ENCODE assay signal across 9 mouse cellular contexts in the genomic region with DNA sequence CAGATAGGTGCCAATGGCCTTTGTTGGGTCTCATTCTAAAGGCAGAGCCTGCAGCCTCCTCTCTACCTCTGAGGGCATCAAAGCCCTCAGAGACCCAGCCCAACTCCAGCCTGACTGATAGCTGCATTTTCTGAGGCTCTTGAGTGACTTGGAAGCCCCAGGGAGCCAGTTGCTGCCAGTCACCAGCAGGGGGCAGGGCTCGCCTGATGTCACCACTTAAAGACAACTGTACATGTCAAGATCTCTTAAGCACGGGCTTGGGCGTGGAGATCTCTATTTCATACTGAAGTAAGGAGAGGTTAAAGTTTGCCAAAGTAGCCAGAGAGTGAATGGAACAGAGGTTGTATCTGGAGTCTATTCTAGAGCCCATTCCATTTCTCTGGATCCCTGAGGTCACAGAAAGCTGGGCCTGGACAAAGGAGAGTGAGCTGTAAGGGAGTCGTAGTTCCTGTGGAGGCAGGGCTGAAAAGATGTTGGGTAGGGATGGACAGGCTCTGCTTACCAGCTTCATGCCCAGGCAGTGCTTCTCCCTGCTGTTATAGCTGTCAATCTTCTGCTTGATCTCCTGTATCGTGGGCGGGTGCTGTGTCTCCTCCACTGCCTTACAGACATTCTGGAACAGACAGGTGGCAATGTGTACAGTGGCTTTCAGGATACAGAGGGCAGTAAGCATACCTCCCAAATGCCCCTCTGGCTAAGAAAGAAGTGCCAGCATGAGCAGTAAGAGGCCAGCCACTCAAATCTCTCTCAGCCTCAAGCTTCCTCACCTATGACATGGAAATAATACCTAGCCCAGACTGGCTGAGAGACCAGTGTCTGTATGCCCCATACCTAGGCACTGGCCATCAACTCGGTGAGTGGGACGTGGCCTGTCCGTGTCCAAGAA. TPM values are rescaled to one million over a fixed set of nuclear protein-coding genes. Genes with fewer than 3 reads are reported as not detected.
DNase-seq lines count a peak whose midpoint lies in the region; ATAC-seq lines count a peak whose summit lies in the region.
"Had no signal": no experiment of that assay in that cellular context is flagged by ENCODE, and none has a peak within 500 bp of the region (broad histone marks: within the 10 kb centered on the region; RNA-seq: fewer than 3 reads in every experiment).

No protein-coding gene starts in this region.

- peaks cover 33% of the 10 kb centered on the region for H3K36me3 ChIP-seq in forebrain, embryonic 14.5 days (ENCODE audit: control insufficient read depth, insufficient read depth, low read length)
- no peaks in the 10 kb centered on the region for H3K36me3 ChIP-seq in hindbrain, embryonic 11.5 days (ENCODE audit: control insufficient read depth, insufficient read depth, low read length)

- no peaks in the 10 kb centered on the region for H3K27me3 ChIP-seq in forebrain, embryonic 14.5 days (replicated peaks; ENCODE audit: control insufficient read depth, insufficient read depth, low read length)
- H3K27me3 ChIP-seq in hindbrain, embryonic 11.5 days (ENCODE audit: control insufficient read depth, insufficient read depth, low read length): no peaks in the 10 kb centered on the region
- H3K27me3 ChIP-seq: liver, embryonic 15.5 days had no signal

- 69% methylated on average over 9 of the region's 9 CpGs for WGBS in forebrain, embryonic 14.5 days
- WGBS in hindbrain, embryonic 11.5 days: 68% methylated on average over 9 of the region's 9 CpGs

- no peak overlapping the region for H3K4me2 ChIP-seq in forebrain, embryonic 14.5 days (ENCODE audit: low read length)
- no peak overlapping the region for H3K4me2 ChIP-seq in hindbrain, embryonic 11.5 days (replicated peaks; ENCODE audit: low read depth, low read length)
- H3K4me2 ChIP-seq: liver, embryonic 15.5 days had no signal

- no peak overlapping the region for H3K9ac ChIP-seq in forebrain, embryonic 14.5 days (ENCODE audit: low read length)
- H3K9ac ChIP-seq in hindbrain, embryonic 11.5 days (ENCODE audit: low read depth, low read length): no peak overlapping the region
- H3K9ac ChIP-seq: liver, embryonic 15.5 days had no signal

- H3K27ac ChIP-seq in forebrain, embryonic 14.5 days (ENCODE audit: low read depth, low read length): no peak overlapping the region
- H3K27ac ChIP-seq in hindbrain, embryonic 11.5 days (ENCODE audit: low read depth, low read length): no peak overlapping the region
- H3K27ac ChIP-seq: liver, embryonic 15.5 days had no signal

- peak; percentile 67 for ATAC-seq in cerebellum, adult (ENCODE audit: insufficient number of reproducible peaks, low FRiP score, low TSS enrichment)
- peak; percentile 70 for ATAC-seq in forebrain, embryonic 14.5 days
- ATAC-seq in hindbrain, embryonic 11.5 days (ENCODE audit: low FRiP score): peak; percentile 36; the same call in 1 of the 2 replicates

- DNase-seq in MEL-GATA-1-ER (ENCODE audit: extremely low read depth, low read depth): peak; percentile 53
- peak; percentile 84 for DNase-seq in forebrain, embryonic 14.5 days (ENCODE audit: low spot score)
- DNase-seq in hindbrain, embryonic 11.5 days (ENCODE audit: low spot score): peak; percentile 83
- DNase-seq in layer of hippocampus, postnatal 10 days (ENCODE audit: low spot score in 2 of 2): peak; percentile 85 to 87
- peak; percentile 85 for DNase-seq in lung, postnatal 25 days (ENCODE audit: low spot score)
- DNase-seq in retina, postnatal 1 day: peak; percentile 80
- peak; percentile 93 for DNase-seq in thymus, postnatal 4 days

- H3K4me3 ChIP-seq in forebrain, embryonic 14.5 days (ENCODE audit: low read depth, low read length): no peak overlapping the region
- H3K4me3 ChIP-seq in hindbrain, embryonic 11.5 days (ENCODE audit: low read depth, low read length): no peak overlapping the region
- H3K4me3 ChIP-seq: liver, embryonic 15.5 days had no signal

- no peaks in the 10 kb centered on the region for H3K4me1 ChIP-seq in forebrain, embryonic 14.5 days (ENCODE audit: control insufficient read depth, insufficient read depth, low read length)
- H3K4me1 ChIP-seq in hindbrain, embryonic 11.5 days (replicated peaks; ENCODE audit: control insufficient read depth, insufficient read depth, low read length): no peaks in the 10 kb centered on the region

- H3K9me3 ChIP-seq in forebrain, embryonic 14.5 days (replicated peaks; ENCODE audit: control insufficient read depth, low read length): no peaks in the 10 kb centered on the region
- H3K9me3 ChIP-seq in hindbrain, embryonic 11.5 days (ENCODE audit: control insufficient read depth, low read length): no peaks in the 10 kb centered on the region
- H3K9me3 ChIP-seq: liver, embryonic 15.5 days had no signal

RNA-seq across cellular contexts. Expression of gene Eif2d, which starts 28.9 kb away (rescaled TPM):
- polyA plus RNA-seq in forebrain, embryonic 14.5 days (2014; fragmentation: Nextera tagmentation; extraction: Ambion mirVana): 61.5 and 66.1 TPM in 2 replicates
- polyA plus RNA-seq in hindbrain, embryonic 11.5 days (2014; fragmentation: Nextera tagmentation; extraction: Ambion mirVana): 53.3 and 54.4 TPM in 2 replicates
- total RNA-seq in layer of hippocampus, postnatal 10 days (2021): 10 to 100 TPM; 37.7 to 39.7 TPM

RNA-seq across cellular contexts. Expression of gene Dyrk3, which starts 43.7 kb away (rescaled TPM):
- 19.2 and 19.4 TPM in 2 replicates for polyA plus RNA-seq in forebrain, embryonic 14.5 days (2014; fragmentation: Nextera tagmentation; extraction: Ambion mirVana)
- polyA plus RNA-seq in hindbrain, embryonic 11.5 days (2014; fragmentation: Nextera tagmentation; extraction: Ambion mirVana): 10.6 and 11.6 TPM in 2 replicates
- total RNA-seq in layer of hippocampus, postnatal 10 days (2021): 10 to 100 TPM; 14.0 to 15.3 TPM
